Mouse (Mus musculus) G1E (cell line): ENCODE measurements at regions not wholly inside any gene's neighbourhood (a gene's known extent, or its start where the extent isn't known, plus 50 kb on each side); places are given as distances from the start of the nearest gene placed in this dataset.

Source experiments
- CTCF ChIP-seq: IDR thresholded peaks from 2 replicates; pipeline ENCODE4 v1.5.1; 2012; ENCODE audit warnings: low read depth, low read length, inconsistent platforms, mixed read lengths
- GATA1 ChIP-seq: IDR thresholded peaks from 2 replicates; pipeline ENCODE4 v1.6.1; 2012; ENCODE audit warnings: borderline replicate concordance, low read length, inconsistent platforms, mixed read lengths

DNA sequence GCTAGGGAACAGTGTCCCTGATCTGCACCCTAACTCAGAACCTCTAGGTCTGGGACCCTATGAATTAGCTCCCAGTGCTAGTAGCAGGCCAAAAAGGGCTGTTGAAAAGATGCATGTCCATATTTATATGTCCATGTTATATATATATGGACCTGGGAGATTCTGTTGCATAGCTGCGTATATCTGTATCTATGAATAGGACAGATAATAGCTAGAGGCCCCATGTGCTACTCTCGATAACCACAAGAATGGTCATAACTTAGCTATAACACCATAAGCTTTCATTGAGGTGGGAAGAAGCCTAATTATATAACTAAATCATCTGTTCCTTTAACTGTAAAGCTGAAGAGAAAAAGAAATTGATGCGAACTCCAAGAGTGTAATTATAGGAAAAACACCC is 60.6 kb upstream of the Ak4 start:
- TF ChIP-seq CTCF = no peak
- no peak for TF ChIP-seq GATA1
